Comparison of ENCODE assay signal across 8 mouse cellular contexts in genomic region chr15:81729792-81730635, GRCm38 (mm10). TPM values are rescaled to one million over a fixed set of nuclear protein-coding genes. Genes with fewer than 3 reads are reported as not detected.
DNase-seq lines count a peak whose midpoint lies in the region; ATAC-seq lines count a peak whose summit lies in the region.

No protein-coding gene starts in this region.

- no peaks in the 10 kb centered on the region for H3K4me1 ChIP-seq in brown adipose tissue, adult 24 weeks (ENCODE audit: control insufficient read depth, insufficient read depth, insufficient read length, low read length)
- H3K4me1 ChIP-seq in heart, embryonic 13.5 days, result peaks cover 24% of the 10 kb centered on the region
- peaks cover 37% of the 10 kb centered on the region for H3K4me1 ChIP-seq in liver, embryonic 12.5 days
- H3K4me1 ChIP-seq in stomach, embryonic 15.5 days, result peaks cover 9% of the 10 kb centered on the region; the same call in 1 of the 2 replicates

- 5% methylated on average over 41 of the region's 41 CpGs for WGBS in heart, embryonic 13.5 days
- WGBS in liver, embryonic 12.5 days (ENCODE audit: insufficient replicate concordance), result 5% methylated on average over 41 of the region's 41 CpGs
- 5% methylated on average over 41 of the region's 41 CpGs for WGBS in stomach, embryonic 15.5 days

- DNase-seq in CD4-positive, CD25-positive, alpha-beta regulatory T cell, adult 2 months (ENCODE audit: low read depth, low spot score), result peak; percentile 99
- DNase-seq in fat pad, adult 2 months (ENCODE audit: extremely low read depth, low read depth, low spot score), result peak; percentile 96
- DNase-seq in kidney, postnatal 10 days, result peak; percentile 98
- peak; percentile 97 to 98 for DNase-seq in natural killer cell, adult 2 months (ENCODE audit: low spot score in 2 of 2)

- peak overlapping the region; percentile 81 for H3K4me2 ChIP-seq in heart, embryonic 13.5 days
- H3K4me2 ChIP-seq in liver, embryonic 12.5 days, result peak overlapping the region; percentile 78
- peak overlapping the region; percentile 82 for H3K4me2 ChIP-seq in stomach, embryonic 15.5 days

- no peak overlapping the region for H3K27ac ChIP-seq in brown adipose tissue, adult 24 weeks (replicated peaks; ENCODE audit: low read depth, low read length)
- peak overlapping the region; percentile 81 for H3K27ac ChIP-seq in heart, embryonic 13.5 days (replicated peaks)
- peak overlapping the region; percentile 93 for H3K27ac ChIP-seq in liver, embryonic 12.5 days
- H3K27ac ChIP-seq in stomach, embryonic 15.5 days, result peak overlapping the region; percentile 80

- ATAC-seq in heart, embryonic 13.5 days (ENCODE audit: extremely low read depth, insufficient number of reproducible peaks, low FRiP score, low TSS enrichment), result peak; percentile 99
- peak; percentile 98 for ATAC-seq in liver, embryonic 12.5 days
- peak; percentile 99 for ATAC-seq in stomach, embryonic 15.5 days (ENCODE audit: insufficient read depth, low FRiP score, low read depth)

- H3K9ac ChIP-seq in heart, embryonic 13.5 days, result peak overlapping the region; percentile 97
- peak overlapping the region; percentile 96 for H3K9ac ChIP-seq in liver, embryonic 12.5 days
- peak overlapping the region; percentile 89 for H3K9ac ChIP-seq in stomach, embryonic 15.5 days

- peak overlapping the region; percentile 96 for H3K4me3 ChIP-seq in brown adipose tissue, adult 24 weeks (ENCODE audit: insufficient read depth, low read depth, low read length)
- H3K4me3 ChIP-seq in heart, embryonic 13.5 days, result peak overlapping the region; percentile 99
- peak overlapping the region; percentile 98 for H3K4me3 ChIP-seq in liver, embryonic 12.5 days
- H3K4me3 ChIP-seq in stomach, embryonic 15.5 days (replicated peaks), result peak overlapping the region; percentile 99

- no peaks in the 10 kb centered on the region for H3K9me3 ChIP-seq in heart, embryonic 13.5 days
- no peaks in the 10 kb centered on the region for H3K9me3 ChIP-seq in liver, embryonic 12.5 days (replicated peaks)
- H3K9me3 ChIP-seq in stomach, embryonic 15.5 days, result no peaks in the 10 kb centered on the region

- H3K36me3 ChIP-seq in heart, embryonic 13.5 days, result peaks cover 9% of the 10 kb centered on the region
- H3K36me3 ChIP-seq in liver, embryonic 12.5 days, result peaks cover 25% of the 10 kb centered on the region
- no peaks in the 10 kb centered on the region for H3K36me3 ChIP-seq in stomach, embryonic 15.5 days

- H3K27me3 ChIP-seq in heart, embryonic 13.5 days (replicated peaks), result no peaks in the 10 kb centered on the region
- peaks cover 13% of the 10 kb centered on the region; the same call in 1 of the 2 replicates for H3K27me3 ChIP-seq in liver, embryonic 12.5 days (replicated peaks)
- H3K27me3 ChIP-seq in stomach, embryonic 15.5 days (replicated peaks), result no peaks in the 10 kb centered on the region

RNA-seq across cellular contexts. Expression of gene Zc3h7b, which starts 14.8 kb away (rescaled TPM):
- 25.1 and 32.4 TPM in 2 replicates for polyA plus RNA-seq in brown adipose tissue, adult 24 weeks (2012; ENCODE audit: insufficient read depth, insufficient read length, missing spikeins)
- polyA plus RNA-seq in heart, embryonic 13.5 days (2015; fragmentation: Nextera tagmentation; extraction: Ambion mirVana), result 19.5 and 21.4 TPM in 2 replicates
- 9.8 and 10.0 TPM in 2 replicates for polyA plus RNA-seq in liver, embryonic 12.5 days (2016; fragmentation: Nextera tagmentation; extraction: Ambion mirVana)
- polyA plus RNA-seq in stomach, embryonic 15.5 days (2015; fragmentation: Nextera tagmentation; extraction: Ambion mirVana), result 23.8 and 24.1 TPM in 2 replicates

RNA-seq across cellular contexts. Expression of gene Rangap1, which starts 15.3 kb away (rescaled TPM):
- polyA plus RNA-seq in brown adipose tissue, adult 24 weeks (2012; ENCODE audit: insufficient read depth, insufficient read length, missing spikeins), result 15.0 and 18.8 TPM in 2 replicates
- 90.4 and 92.7 TPM in 2 replicates for polyA plus RNA-seq in heart, embryonic 13.5 days (2015; fragmentation: Nextera tagmentation; extraction: Ambion mirVana)
- 113 and 121 TPM in 2 replicates for polyA plus RNA-seq in liver, embryonic 12.5 days (2016; fragmentation: Nextera tagmentation; extraction: Ambion mirVana)
- 97.8 and 106 TPM in 2 replicates for polyA plus RNA-seq in stomach, embryonic 15.5 days (2015; fragmentation: Nextera tagmentation; extraction: Ambion mirVana)

RNA-seq across cellular contexts. Expression of gene Chadl, which starts 32.9 kb away (rescaled TPM):
- polyA plus RNA-seq in brown adipose tissue, adult 24 weeks (2012; ENCODE audit: insufficient read depth, insufficient read length, missing spikeins), result 3.3 and 6.2 TPM in 2 replicates
- 0.83 and 1.4 TPM in 2 replicates for polyA plus RNA-seq in heart, embryonic 13.5 days (2015; fragmentation: Nextera tagmentation; extraction: Ambion mirVana)
- 0.38 and 0.48 TPM in 2 replicates for polyA plus RNA-seq in liver, embryonic 12.5 days (2016; fragmentation: Nextera tagmentation; extraction: Ambion mirVana)
- polyA plus RNA-seq in stomach, embryonic 15.5 days (2015; fragmentation: Nextera tagmentation; extraction: Ambion mirVana), result 3.7 and 4.1 TPM in 2 replicates
